9 mouse cellular contexts compared by ENCODE assay signal in genomic region chr2:71453917-71454260, GRCm38 (mm10). TPM values are rescaled to one million over a fixed set of nuclear protein-coding genes. Genes with fewer than 3 reads are reported as not detected.
DNase-seq lines count a peak whose midpoint lies in the region; ATAC-seq and TF ChIP-seq lines count a peak whose summit lies in the region.
"Had no signal": no experiment of that assay in that cellular context is flagged by ENCODE, and none has a peak within 500 bp of the region (broad histone marks: within the 10 kb centered on the region; RNA-seq: fewer than 3 reads in every experiment).

No protein-coding gene starts in this region.

- H3K9ac ChIP-seq in forebrain, embryonic 15.5 days (replicated peaks), result peak overlapping the region; percentile 65
- H3K9ac ChIP-seq in liver, embryonic 14.5 days (replicated peaks), result peak overlapping the region; percentile 80

- no peak for ATAC-seq in forebrain, embryonic 15.5 days (replicated peaks)
- no peak for ATAC-seq in liver, embryonic 14.5 days (ENCODE audit: insufficient read depth)

- peaks cover 17% of the 10 kb centered on the region for H3K79me2 ChIP-seq in C2C12 (ENCODE audit: control insufficient read depth, insufficient read depth)

- TF ChIP-seq CTCF in gastrocnemius, adult 2 months (IDR thresholded peaks at IDR 0.05), result no peak
- TF ChIP-seq CTCF in C2C12 (IDR thresholded peaks at IDR 0.05; ENCODE audit: control insufficient read depth, insufficient read depth, insufficient read length), result no peak
- TF ChIP-seq CTCF in liver, embryonic 14.5 days (IDR thresholded peaks at IDR 0.05; ENCODE audit: low read depth), result no peak

- no peaks in the 10 kb centered on the region for H3K9me3 ChIP-seq in forebrain, embryonic 15.5 days
- H3K9me3 ChIP-seq in liver, embryonic 14.5 days (ENCODE audit: control insufficient read depth, low read length), result no peaks in the 10 kb centered on the region

- H3K4me2 ChIP-seq in forebrain, embryonic 15.5 days (replicated peaks), result peak overlapping the region; percentile 76
- peak overlapping the region; percentile 95 for H3K4me2 ChIP-seq in liver, embryonic 14.5 days (ENCODE audit: low read depth)

- TF ChIP-seq EP300 in liver, embryonic 14.5 days (IDR thresholded peaks at IDR 0.05; ENCODE audit: low read depth), result no peak

- DNase-seq in gastrocnemius, adult 2 months, result no peak
- no peak for DNase-seq in gastrocnemius, adult 18-20 months (ENCODE audit: low spot score)
- DNase-seq in liver, embryonic 14.5 days (ENCODE audit: low read depth in 3 of 3, low spot score in 3 of 3), result no peak
- no peak for DNase-seq in cerebellum, postnatal 4 days (ENCODE audit: low spot score in 2 of 2)
- DNase-seq in cerebellum, postnatal 10 days, result no peak
- no peak for DNase-seq in cerebellum, adult 11 months
- DNase-seq: gastrocnemius, postnatal 25 days had no signal

- no peaks in the 10 kb centered on the region for H3K27me3 ChIP-seq in C2C12 (ENCODE audit: control insufficient read depth, insufficient read depth, insufficient read length)
- no peaks in the 10 kb centered on the region for H3K27me3 ChIP-seq in forebrain, embryonic 15.5 days
- 0 out of 2 replicates have a peak, but pooled peaks cover 1% of the 10 kb centered on the region for H3K27me3 ChIP-seq in liver, embryonic 14.5 days (ENCODE audit: control insufficient read depth, insufficient read depth, low read length)

- WGBS in forebrain, embryonic 15.5 days, result 41% methylated on average over 4 of the region's 4 CpGs
- 33% methylated on average over 4 of the region's 4 CpGs for WGBS in liver, embryonic 14.5 days (ENCODE audit: insufficient replicate concordance)

- intact Hi-C loops in gastrocnemius, adult 2 months (cut with DNase I), result loop anchor here (5.0 kb wide), 1 partner anchor 67 kb away; the partner anchor contains the start of gene Hat1

- peak overlapping the region; percentile 84; the same call in 1 of the 2 replicates for H3K27ac ChIP-seq in gastrocnemius, adult 2 months
- no peak overlapping the region for H3K27ac ChIP-seq in forebrain, embryonic 15.5 days (replicated peaks)
- peak overlapping the region; percentile 81 for H3K27ac ChIP-seq in liver, embryonic 14.5 days

- no peak overlapping the region for H3ac ChIP-seq in C2C12 (ENCODE audit: control insufficient read depth, insufficient read length, low read depth)

- H3K4me3 ChIP-seq in gastrocnemius, adult 2 months, result peak overlapping the region; percentile 82
- H3K4me3 ChIP-seq in C2C12 (ENCODE audit: insufficient read depth, poor library complexity, severe bottlenecking), result peak overlapping the region; percentile 48
- peak overlapping the region; percentile 63 for H3K4me3 ChIP-seq in forebrain, embryonic 15.5 days
- peak overlapping the region; percentile 74 to 91 for H3K4me3 ChIP-seq in liver, embryonic 14.5 days (ENCODE audit: insufficient read depth in 1 of 2, low read depth in 2 of 2, low read length in 2 of 2)

- H3K4me1 ChIP-seq in forebrain, embryonic 15.5 days, result peaks cover 14% of the 10 kb centered on the region
- H3K4me1 ChIP-seq in liver, embryonic 14.5 days (replicated peaks; ENCODE audit: control insufficient read depth in 2 of 2, insufficient read depth in 2 of 2, low read length in 1 of 2), result peaks cover 18 to 20% of the 10 kb centered on the region in 2 experiments

- no peaks in the 10 kb centered on the region for H3K36me3 ChIP-seq in C2C12 (ENCODE audit: control insufficient read depth, insufficient read depth)
- H3K36me3 ChIP-seq in forebrain, embryonic 15.5 days, result no peaks in the 10 kb centered on the region
- no peaks in the 10 kb centered on the region for H3K36me3 ChIP-seq in liver, embryonic 14.5 days (replicated peaks; ENCODE audit: control insufficient read depth, insufficient read depth, low read depth)

- no peaks in the 10 kb centered on the region for H3K79me3 ChIP-seq in C2C12 (ENCODE audit: low read depth)

TF ChIP-seq in C2C12, 6 proteins besides CTCF, POLR2A, EP300 and RAD21:
- TF ChIP-seq FOSL1 (IDR thresholded peaks at IDR 0.05; ENCODE audit: insufficient read depth, low read length, poor library complexity, severe bottlenecking) (no peak), MAX (IDR thresholded peaks at IDR 0.05) (no peak), CEBPB (IDR thresholded peaks at IDR 0.05; ENCODE audit: low read depth) (no peak), MYOD1 (IDR thresholded peaks at IDR 0.05; ENCODE audit: control insufficient read depth, insufficient read length, low read depth) (no peak), USF1 (IDR thresholded peaks at IDR 0.05; ENCODE audit: low read depth) (no peak), MYOG (IDR thresholded peaks at IDR 0.05; ENCODE audit: control insufficient read depth, extremely low read depth, insufficient read length) (no peak)
TF ChIP-seq in C2C12: peak in this region for 0.

RNA-seq across cellular contexts. Expression of gene Metap1d, which starts 0.8 kb away (rescaled TPM):
- total RNA-seq in gastrocnemius, adult 2 months (2021), result 10 to 100 TPM; 29.0 to 32.8 TPM
- 10 to 100 TPM; 25.2 to 30.6 TPM for total RNA-seq in gastrocnemius, adult 18-20 months (2021)
- 10.2 TPM for polyA plus RNA-seq in C2C12 (2012; fragmentation: generic; extraction: Trizol)
- polyA plus RNA-seq in forebrain, embryonic 15.5 days (2015; fragmentation: Nextera tagmentation; extraction: Ambion mirVana), result 37.9 and 40.6 TPM in 2 replicates
- polyA plus RNA-seq in liver, embryonic 14.5 days (2012; rRNA removed), result 20.8 and 29.9 TPM in 2 replicates
- polyA plus RNA-seq in liver, embryonic 14.5 days (2014; fragmentation: Nextera tagmentation; extraction: Ambion mirVana), result 22.2 TPM in 2 replicates
